Mouse (Mus musculus) forebrain, embryonic 15.5 days (tissue): ENCODE measurements at regions not wholly inside any gene's neighbourhood (a gene's known extent, or its start where the extent isn't known, plus 50 kb on each side); places are given as distances from the start of the nearest gene placed in this dataset.

Source experiments
- ATAC-seq: fragments of 200-750 bp; cut with Nextera tagmentation; replicated peaks from 2 replicates; pipeline ENCODE4 v1.8.0; 2017; ENCODE audit warnings: mild to moderate bottlenecking, moderate TSS enrichment, moderate library complexity
- H3K27ac ChIP-seq: fragments of 300-500 bp; sonication (generic); replicated peaks from 2 replicates; pipeline ENCODE4 v1.5.1; 2015; ENCODE audit warnings: mild to moderate bottlenecking, inconsistent platforms
- H3K27me3 ChIP-seq: fragments of 300-500 bp; sonication (generic); 2 replicates; pipeline ENCODE4 v1.6.1; 2015; ENCODE audit warnings: inconsistent platforms
- H3K36me3 ChIP-seq: fragments of 300-500 bp; sonication (generic); 2 replicates; pipeline ENCODE4 v1.6.1; 2015; ENCODE audit warnings: mild to moderate bottlenecking, inconsistent platforms
- H3K4me1 ChIP-seq: fragments of 300-500 bp; sonication (generic); 2 replicates; pipeline ENCODE4 v1.6.1; 2015; ENCODE audit warnings: inconsistent platforms
- H3K4me2 ChIP-seq: fragments of 300-500 bp; sonication (generic); replicated peaks from 2 replicates; pipeline ENCODE4 v1.6.1; 2015; ENCODE audit warnings: mild to moderate bottlenecking, inconsistent platforms
- H3K4me3 ChIP-seq: fragments of 300-500 bp; sonication (generic); 2 replicates; pipeline ENCODE4 v1.5.1; 2015; ENCODE audit warnings: mild to moderate bottlenecking, inconsistent platforms
- H3K9ac ChIP-seq: fragments of 300-500 bp; sonication (generic); replicated peaks from 2 replicates; pipeline ENCODE4 v1.6.1; 2015; ENCODE audit warnings: mild to moderate bottlenecking, inconsistent platforms
- H3K9me3 ChIP-seq: fragments of 300-500 bp; sonication (generic); 2 replicates; pipeline ENCODE4 v1.6.1; 2016; ENCODE audit warnings: inconsistent platforms
- WGBS: fragments of 180-500 bp; shearing (Covaris S2); methylation state at CpG from one replicate; pipeline ENCODE4 v1.1.7; 2015; ENCODE audit warnings: mixed read lengths; 5-methylcytosine and 5-hydroxymethylcytosine counted together

DNA sequence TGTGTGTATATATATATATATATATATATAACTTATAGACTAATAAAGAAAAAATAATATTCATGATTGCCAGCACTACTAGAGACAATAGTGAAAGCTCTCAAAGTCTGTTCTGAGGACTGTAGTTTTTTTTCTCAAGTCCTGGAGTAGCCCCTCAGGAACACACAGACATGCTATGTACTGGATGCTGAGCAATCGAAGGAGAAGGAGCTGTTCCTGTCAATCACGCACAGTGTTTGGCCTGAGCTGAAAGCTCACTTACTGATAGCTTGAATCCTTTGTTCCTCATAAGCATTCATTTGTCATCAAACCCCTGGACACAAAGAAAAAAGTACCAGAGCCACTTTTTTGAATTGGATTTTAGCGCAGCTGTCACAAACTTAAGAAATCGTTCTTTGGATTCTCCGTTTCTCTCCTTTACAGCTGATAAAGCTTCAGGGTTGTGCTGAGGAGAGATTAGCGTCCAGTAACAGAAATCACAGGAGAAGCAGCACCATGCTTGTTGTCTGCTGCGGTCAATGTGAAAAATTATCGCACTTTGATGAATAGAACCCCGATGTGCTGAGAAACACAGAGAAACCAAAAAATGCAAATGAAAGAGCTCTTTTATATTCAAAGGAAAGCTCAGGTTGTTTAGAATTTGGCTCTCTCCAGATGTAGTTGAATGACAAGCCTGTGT, 702.2 kb upstream of the Tyrp1 start:
- Histone ChIP-seq H3K27me3 (no peaks in the 10 kb centered on the region), H3K9ac (no peak overlapping the region), H3K4me3 (no peak overlapping the region), H3K9me3 (no peaks in the 10 kb centered on the region), H3K4me1 (no peaks in the 10 kb centered on the region), H3K4me2 (no peak overlapping the region; the same call in 1 of the 2 replicates), H3K27ac (no peak overlapping the region), H3K36me3 (no peaks in the 10 kb centered on the region)
- 46% methylated on average over 9 of the region's 9 CpGs for WGBS
- ATAC-seq = 0 out of 2 replicates have a peak, but pooled peaks have one; percentile 35

DNA sequence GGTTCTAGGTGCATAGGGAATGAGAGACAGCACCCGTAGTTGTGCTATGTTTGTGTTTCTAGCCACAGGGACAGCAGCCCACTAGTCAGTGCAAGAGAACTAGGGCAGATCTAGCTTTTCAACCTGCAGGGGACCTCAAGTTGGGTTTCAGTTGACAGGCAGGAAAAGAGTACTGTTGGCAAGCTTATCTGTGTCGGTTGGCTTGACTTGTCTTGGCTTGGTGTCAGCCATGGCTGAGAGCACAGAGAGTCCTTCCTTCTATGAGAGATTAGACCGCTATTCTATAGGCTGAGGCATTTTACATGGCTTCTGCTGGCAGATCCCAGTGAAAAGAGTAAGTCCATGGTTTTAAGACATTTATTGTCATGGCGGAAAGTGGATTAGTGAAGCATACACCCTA, 693.7 kb upstream of the Tyrp1 start:
- no peak for ATAC-seq
- no peak overlapping the region for H3K4me2 ChIP-seq
- no peak overlapping the region for H3K4me3 ChIP-seq
- no peak overlapping the region for H3K27ac ChIP-seq
- no peaks in the 10 kb centered on the region for H3K36me3 ChIP-seq
- H3K27me3 ChIP-seq = no peaks in the 10 kb centered on the region
- no peak overlapping the region for H3K9ac ChIP-seq
- H3K4me1 ChIP-seq = no peaks in the 10 kb centered on the region
- WGBS = 87% methylated on average over 4 of the region's 4 CpGs
- no peaks in the 10 kb centered on the region for H3K9me3 ChIP-seq

DNA sequence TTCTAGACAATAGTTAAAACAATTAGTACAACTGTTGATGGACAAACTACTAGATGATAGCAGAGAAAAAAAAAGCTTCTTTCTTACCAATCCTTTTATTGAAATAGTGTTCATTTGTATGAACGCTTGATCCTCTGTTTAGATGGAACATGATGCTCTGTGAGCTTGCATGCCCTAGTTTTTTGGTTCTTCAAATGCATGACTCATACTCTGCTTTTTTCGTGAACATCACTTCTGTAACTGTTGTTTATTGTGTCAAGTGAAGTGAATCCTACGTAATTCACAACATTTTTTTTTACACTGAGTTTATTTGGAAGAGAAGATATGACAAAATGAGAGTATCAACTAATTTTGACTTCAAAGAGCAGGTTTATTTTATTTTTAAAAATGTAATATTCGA, 674.1 kb upstream of the Tyrp1 start:
- no peak overlapping the region for H3K27ac ChIP-seq
- no peaks in the 10 kb centered on the region for H3K9me3 ChIP-seq
- H3K36me3 ChIP-seq = no peaks in the 10 kb centered on the region
- WGBS = 85% methylated on average over 4 of the region's 4 CpGs
- H3K4me3 ChIP-seq = no peak overlapping the region
- H3K4me1 ChIP-seq = no peaks in the 10 kb centered on the region
- no peak for ATAC-seq
- H3K4me2 ChIP-seq = no peak overlapping the region
- H3K9ac ChIP-seq = no peak overlapping the region
- no peaks in the 10 kb centered on the region for H3K27me3 ChIP-seq

DNA sequence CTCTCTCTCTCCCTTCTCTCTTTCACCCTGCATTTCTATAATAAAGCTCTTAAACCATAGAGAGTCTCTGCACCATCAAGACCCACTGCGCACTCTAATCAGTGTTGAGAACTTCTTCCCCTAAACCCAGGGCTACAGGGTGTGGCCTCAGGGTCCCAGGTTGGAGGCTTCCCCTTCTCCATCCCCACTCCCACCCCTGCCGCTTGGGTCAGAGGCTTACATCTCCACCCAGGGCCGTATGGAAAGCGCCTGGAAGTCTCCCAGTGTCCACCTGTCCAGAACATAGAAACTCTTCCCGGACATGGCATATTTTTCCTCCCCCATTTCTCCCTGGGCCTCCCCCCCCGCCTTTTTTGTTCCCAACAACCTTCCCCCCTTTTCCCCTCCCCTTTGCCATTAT, 660.7 kb upstream of the Tyrp1 start:
- Histone ChIP-seq H3K9ac (no peak overlapping the region), H3K4me2 (no peak overlapping the region), H3K4me1 (no peaks in the 10 kb centered on the region), H3K4me3 (no peak overlapping the region), H3K36me3 (no peaks in the 10 kb centered on the region), H3K27ac (no peak overlapping the region), H3K27me3 (no peaks in the 10 kb centered on the region), H3K9me3 (no peaks in the 10 kb centered on the region; the same call in 1 of the 2 replicates)
- ATAC-seq = no peak
- 84% methylated on average over 6 of the region's 6 CpGs for WGBS

DNA sequence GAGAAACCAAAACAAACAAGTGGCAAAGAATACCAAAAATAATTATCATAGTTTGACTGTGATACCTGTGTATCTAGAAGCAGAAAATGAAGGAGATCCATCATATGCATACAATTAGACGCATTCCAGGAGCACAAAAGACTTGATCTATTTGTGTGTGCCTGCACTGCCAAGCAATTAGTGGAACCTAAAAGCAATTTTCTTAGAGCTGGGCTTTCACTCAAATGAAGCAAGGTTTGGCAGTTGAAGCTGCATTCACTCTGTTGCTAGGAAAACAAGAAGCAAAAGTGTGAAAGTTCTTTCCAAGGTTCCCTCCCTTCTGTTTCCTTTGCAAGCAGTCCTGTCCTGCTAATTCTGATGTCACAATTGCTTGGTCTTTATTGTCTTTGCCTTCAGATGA, 631.7 kb upstream of the Tyrp1 start:
- no peak overlapping the region for H3K4me3 ChIP-seq
- H3K9me3 ChIP-seq = no peaks in the 10 kb centered on the region
- H3K27ac ChIP-seq = peak overlapping the region; percentile 43
- H3K36me3 ChIP-seq = no peaks in the 10 kb centered on the region
- peaks cover 12% of the 10 kb centered on the region for H3K4me1 ChIP-seq
- WGBS = 25% methylated on average over 1 of the region's 1 CpGs
- no peak overlapping the region for H3K9ac ChIP-seq
- ATAC-seq = peak; percentile 51; the same call in 1 of the 2 replicates
- H3K27me3 ChIP-seq = no peaks in the 10 kb centered on the region
- no peak overlapping the region for H3K4me2 ChIP-seq

DNA sequence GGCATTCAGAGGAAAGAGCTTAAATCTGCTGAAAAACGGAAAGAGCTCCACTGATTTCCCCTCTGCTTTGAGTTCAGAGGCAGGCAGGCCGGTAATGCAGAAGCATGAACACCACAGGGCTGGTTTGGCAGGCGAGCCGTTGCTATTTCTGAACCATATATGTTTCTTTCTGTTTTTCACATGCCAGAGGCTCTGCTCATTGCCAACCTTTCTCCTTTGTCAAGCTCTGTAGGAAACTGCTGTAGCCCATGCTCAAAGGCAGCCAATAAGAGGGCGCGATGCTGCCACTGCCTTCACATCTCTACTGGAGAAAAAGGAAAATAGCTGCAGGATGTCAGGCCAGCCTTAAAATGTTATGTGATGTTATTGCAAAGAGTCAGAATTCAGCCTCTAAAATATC, 630.0 kb upstream of the Tyrp1 start:
- H3K9me3 ChIP-seq = no peaks in the 10 kb centered on the region
- peaks cover 12% of the 10 kb centered on the region for H3K4me1 ChIP-seq
- no peak overlapping the region for H3K4me2 ChIP-seq
- H3K9ac ChIP-seq = no peak overlapping the region
- no peaks in the 10 kb centered on the region for H3K27me3 ChIP-seq
- H3K27ac ChIP-seq = peak overlapping the region; percentile 73
- 48% methylated on average over 6 of the region's 6 CpGs for WGBS
- H3K36me3 ChIP-seq = no peaks in the 10 kb centered on the region
- no peak overlapping the region for H3K4me3 ChIP-seq
- peak; percentile 95 for ATAC-seq

DNA sequence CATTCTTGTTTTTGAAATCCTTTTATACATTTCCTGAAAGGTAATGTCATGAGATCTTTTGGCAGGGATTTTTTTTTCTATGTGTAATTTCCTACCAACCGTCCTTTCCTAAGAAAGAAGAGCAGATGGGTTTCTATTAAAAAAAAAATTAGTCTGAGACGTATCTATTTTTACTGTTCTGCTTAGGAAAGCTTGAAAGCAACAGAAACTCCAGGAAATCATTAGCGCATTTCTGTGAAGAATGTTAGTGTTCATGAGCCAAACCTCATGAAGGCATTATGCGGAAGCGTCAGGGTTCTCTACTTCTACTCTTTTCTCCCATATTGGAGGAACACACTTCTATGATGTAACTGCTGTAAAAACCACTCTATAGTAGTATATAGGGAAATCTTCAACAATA, 629.5 kb upstream of the Tyrp1 start:
- H3K4me3 ChIP-seq = no peak overlapping the region
- ATAC-seq = peak; percentile 46; the same call in 1 of the 2 replicates
- 55% methylated on average over 5 of the region's 5 CpGs for WGBS
- no peaks in the 10 kb centered on the region for H3K9me3 ChIP-seq
- H3K27ac ChIP-seq = peak overlapping the region; percentile 73
- H3K9ac ChIP-seq = no peak overlapping the region
- H3K4me2 ChIP-seq = no peak overlapping the region
- H3K27me3 ChIP-seq = no peaks in the 10 kb centered on the region
- H3K4me1 ChIP-seq = peaks cover 12% of the 10 kb centered on the region
- no peaks in the 10 kb centered on the region for H3K36me3 ChIP-seq
